Mouse (Mus musculus) gastrocnemius, adult 8-10 months (tissue): ENCODE measurements around the gene Rftn2. TPM values are rescaled to one million over a fixed set of nuclear protein-coding genes. Genes with fewer than 3 reads are reported as not detected.
"Not testable (repeated sequence)": the region's sequence is repeated elsewhere in the genome, so short reads cannot be mapped to it uniquely, and the experiment has no call there.

Source experiments
- DNase-seq, 2 experiments: peaks; one replicate each; pipeline ENCODE4 v3.0.0; 2022; ENCODE audit warnings: low spot score in 2 of 2
- total RNA-seq, 4 experiments: library from RNA; stranded (reverse); gene quantifications; 2 replicates each; pipeline ENCODE4 v1.2.4; 2022

Gene Rftn2
- total RNA-seq, 4 experiments from 2014 or later: 2.2 to 4.0 (median 3.5) TPM

- no peak for DNase-seq
These were observed 96.2 kb downstream of the Rftn2 start for GRCm38 (mm10) chr1:55130190-55130916.

- DNase-seq: no peak
These were observed 96.9 kb downstream of the Rftn2 start for GRCm38 (mm10) chr1:55129716-55130115.

- not testable (repeated sequence) for DNase-seq
These were observed 102.4 kb downstream of the Rftn2 start for GRCm38 (mm10) chr1:55124136-55124535.

DNA sequence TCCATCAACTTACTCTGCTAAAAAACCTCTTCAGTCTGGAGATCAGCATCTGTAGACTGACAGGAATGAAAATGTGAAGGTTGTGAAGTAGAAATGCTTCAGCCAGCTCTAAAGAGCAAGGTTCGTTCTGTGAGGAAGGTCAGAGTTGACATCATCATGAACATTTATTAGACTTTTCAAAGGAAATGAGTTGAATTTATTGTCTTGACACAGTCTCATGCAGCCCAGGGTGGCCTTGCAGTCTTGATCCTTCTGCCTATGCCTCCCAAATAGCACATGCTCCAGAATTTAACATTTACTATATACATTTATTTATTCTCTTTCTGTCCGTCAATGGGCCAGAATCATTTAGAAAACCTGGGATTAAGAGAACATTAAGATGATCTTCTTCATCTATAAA lies 103.0 kb downstream of the Rftn2 start:
- DNase-seq: no peak

DNA sequence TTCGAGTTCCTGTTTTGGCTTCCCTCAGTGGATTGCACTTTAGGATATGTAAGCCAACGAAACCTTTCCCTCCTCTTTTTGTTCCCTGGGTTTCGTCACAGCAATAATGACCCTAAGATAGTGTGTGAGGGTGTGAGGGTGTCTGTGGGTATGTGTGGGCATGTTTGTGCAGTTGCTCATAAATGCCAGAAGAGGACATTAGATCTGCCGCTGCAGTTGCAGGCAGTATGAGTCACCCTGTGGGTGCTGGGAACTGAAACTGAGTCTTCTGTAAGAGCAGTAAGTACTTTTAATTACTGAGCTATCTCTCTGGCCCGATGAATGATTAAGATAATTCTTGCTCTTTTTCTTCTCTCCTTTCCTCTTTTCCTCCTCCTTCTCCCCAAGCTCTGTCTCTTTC lies 103.5 kb downstream of the Rftn2 start:
- DNase-seq: no peak

Other genes starting within 250 kb of the Rftn2 start
- 10 to 100 TPM; 45.9 to 57.9 (median 52.4) TPM for gene Sf3b1, start 199.3 kb downstream of the Rftn2 start, total RNA-seq
- gene Coq10b, start 174.0 kb downstream of the Rftn2 start, total RNA-seq: 10 to 100 TPM; 13.4 to 22.4 (median 19.9) TPM
- gene Hspe1, start 138.7 kb downstream of the Rftn2 start, total RNA-seq: 100 to 1,000 TPM in 2 of 4 experiments, 10 to 100 TPM in 2; 83.2 to 102 (median 92.9) TPM
- 100 to 1,000 TPM; 158 to 189 (median 168) TPM for gene Hspd1, start 138.5 kb downstream of the Rftn2 start, total RNA-seq
- gene Mob4, start 95.6 kb downstream of the Rftn2 start, total RNA-seq: 10 to 100 TPM; 33.1 to 39.3 (median 37.1) TPM
- gene Mars2, start 10.4 kb upstream of the Rftn2 start, total RNA-seq: 1 to 10 TPM; 2.4 to 2.8 (median 2.8) TPM
- not detected for gene Boll, start 136.7 kb upstream of the Rftn2 start, total RNA-seq
- gene Plcl1, start 179.1 kb upstream of the Rftn2 start, total RNA-seq: 1 to 10 TPM; 3.4 to 4.5 (median 4.3) TPM